Mouse (Mus musculus): ENCODE data around the gene Arl6ip6. TPM values are rescaled to one million over a fixed set of nuclear protein-coding genes. Genes with fewer than 3 reads are reported as not detected.

The Arl6ip6 gene
- polyA plus RNA-seq, 1 experiment from 2014 or later: 54.0 TPM

- no peak overlapping the region for H3K9ac ChIP-seq
- no peak overlapping the region for H3K4me3 ChIP-seq
- no peaks in the 10 kb centered on the region for H3K4me1 ChIP-seq
- no peaks in the 10 kb centered on the region for H3K27me3 ChIP-seq
- no peak overlapping the region for H3K27ac ChIP-seq
- no peak overlapping the region for H3K4me2 ChIP-seq (replicated peaks)
- WGBS: 69% methylated on average over 5 of the region's 5 CpGs
- ATAC-seq (ENCODE audit: low FRiP score, low read depth): no peak; the same call in 1 of the 2 replicates
- H3K9me3 ChIP-seq: no peaks in the 10 kb centered on the region
- H3K36me3 ChIP-seq: peaks cover 15% of the 10 kb centered on the region
Measured at GRCm38 (mm10) chr2:53204373-53205274, 13.1 kb downstream of the Arl6ip6 start.

DNA sequence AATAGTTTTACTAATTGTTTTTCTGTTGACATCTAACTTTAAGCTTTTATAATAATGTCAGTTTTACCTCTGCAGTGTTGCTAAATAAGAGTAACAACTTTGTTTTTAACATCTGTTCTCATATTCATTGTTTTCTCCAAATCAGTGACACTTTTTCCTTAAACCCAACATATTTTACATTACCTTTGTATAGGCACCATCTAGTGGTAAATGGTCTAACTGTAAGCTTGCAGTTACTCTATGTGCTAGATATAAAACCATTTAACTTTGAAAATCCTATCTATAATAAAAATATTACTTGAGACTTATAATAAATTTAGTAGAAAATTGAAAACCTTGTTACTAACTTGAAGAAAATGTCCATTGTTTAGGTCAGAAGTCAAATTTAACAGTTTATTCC, 15.2 kb downstream of the Arl6ip6 start:
- Histone ChIP-seq H3K4me2 (replicated peaks) (no peak overlapping the region), H3K4me1 (no peaks in the 10 kb centered on the region), H3K9me3 (no peaks in the 10 kb centered on the region), H3K36me3 (peaks cover 19% of the 10 kb centered on the region), H3K9ac (no peak overlapping the region), H3K27ac (no peak overlapping the region), H3K4me3 (no peak overlapping the region), H3K27me3 (no peaks in the 10 kb centered on the region)
- ATAC-seq (ENCODE audit: low FRiP score, low read depth): no peak

DNA sequence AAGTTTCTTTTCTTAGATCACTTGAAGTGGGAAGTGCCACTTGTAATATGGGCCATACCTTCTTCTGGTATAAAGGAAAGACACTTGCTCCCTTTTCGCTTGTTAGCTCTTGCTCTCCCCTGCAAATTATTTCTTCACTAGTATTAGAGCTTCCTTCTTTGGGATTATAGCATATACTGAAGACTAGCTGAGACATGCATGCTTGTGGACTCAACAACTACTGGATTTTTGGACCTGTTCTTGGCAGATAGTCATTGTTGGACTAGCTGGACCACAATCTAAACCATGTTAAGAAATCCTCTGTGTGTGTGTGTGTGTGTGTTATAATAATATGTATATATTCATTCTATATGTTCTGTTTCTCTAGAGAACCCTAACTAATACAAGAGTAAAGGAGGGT, 22.0 kb downstream of the Arl6ip6 start:
- Histone ChIP-seq H3K4me1 (no peaks in the 10 kb centered on the region), H3K27ac (no peak overlapping the region), H3K4me3 (no peak overlapping the region), H3K36me3 (peaks cover 58% of the 10 kb centered on the region), H3K9ac (no peak overlapping the region), H3K27me3 (no peaks in the 10 kb centered on the region), H3K9me3 (no peaks in the 10 kb centered on the region), H3K4me2 (replicated peaks) (no peak overlapping the region)
- ATAC-seq (ENCODE audit: low FRiP score, low read depth): no peak
- 94% methylated on average over 1 of the region's 1 CpGs for WGBS

DNA sequence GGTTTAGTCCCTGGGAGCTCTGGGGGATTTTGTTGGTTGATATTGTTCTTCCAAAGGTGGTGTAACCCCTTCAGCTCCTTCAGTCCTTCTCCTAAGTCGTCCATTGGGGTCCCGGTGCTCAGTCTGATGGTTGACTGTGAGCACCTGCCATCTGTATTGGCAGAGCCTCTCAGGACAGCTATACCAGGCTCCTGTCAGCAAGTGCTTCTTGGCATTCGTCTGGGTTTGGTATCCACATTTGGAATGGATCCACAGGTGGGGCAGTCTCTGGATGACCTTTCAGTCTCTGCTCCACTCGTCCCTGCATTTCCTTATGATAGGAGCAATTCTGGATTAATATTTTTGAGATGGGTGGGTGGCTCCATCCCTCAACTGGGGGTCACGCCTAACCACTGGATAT, 30.7 kb downstream of the Arl6ip6 start:
- no peak overlapping the region for H3K4me3 ChIP-seq
- ATAC-seq (ENCODE audit: low FRiP score, low read depth): no peak
- H3K27ac ChIP-seq: no peak overlapping the region
- H3K4me2 ChIP-seq (replicated peaks): no peak overlapping the region
- no peaks in the 10 kb centered on the region for H3K4me1 ChIP-seq
- peaks cover 29% of the 10 kb centered on the region for H3K36me3 ChIP-seq
- no peaks in the 10 kb centered on the region for H3K27me3 ChIP-seq
- no peak overlapping the region for H3K9ac ChIP-seq
- WGBS: 93% methylated on average over 5 of the region's 5 CpGs
- H3K9me3 ChIP-seq: peaks cover 11% of the 10 kb centered on the region

DNA sequence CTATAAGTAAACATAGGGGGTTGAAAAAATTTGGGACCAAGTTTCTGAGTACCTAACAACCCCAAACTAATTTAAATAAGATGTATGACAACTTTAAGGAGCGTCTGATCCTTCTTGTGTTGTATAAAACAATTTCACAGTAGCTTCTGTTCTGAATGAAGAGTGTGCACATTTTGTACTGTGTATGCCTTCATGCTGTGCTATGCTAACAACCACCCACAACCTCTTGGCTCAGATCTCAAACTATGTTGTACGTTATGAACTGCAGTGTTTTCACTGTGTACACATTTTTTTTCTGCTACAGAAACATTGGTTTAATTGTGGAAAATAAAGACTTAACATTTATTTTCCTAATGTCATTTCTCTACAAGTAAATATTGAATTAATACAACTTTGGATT, 65.5 kb downstream of the Arl6ip6 start:
- ATAC-seq (ENCODE audit: low FRiP score, low read depth): no peak
- no peak overlapping the region for H3K27ac ChIP-seq
- H3K9me3 ChIP-seq: no peaks in the 10 kb centered on the region
- no peak overlapping the region for H3K4me2 ChIP-seq (replicated peaks)
- WGBS: 68% methylated on average over 2 of the region's 2 CpGs
- no peaks in the 10 kb centered on the region for H3K4me1 ChIP-seq
- H3K36me3 ChIP-seq: no peaks in the 10 kb centered on the region
- no peak overlapping the region for H3K9ac ChIP-seq
- H3K4me3 ChIP-seq: no peak overlapping the region
- H3K27me3 ChIP-seq: no peaks in the 10 kb centered on the region

Other genes starting within 250 kb of the Arl6ip6 start
- gene Prpf40a, start 442 bp upstream of the Arl6ip6 start, polyA plus RNA-seq (2015; fragmentation: Nextera tagmentation; extraction: Ambion mirVana): 162 and 171 TPM in 2 replicates

Measured in limb, embryonic 13.5 days (tissue).